Mouse (Mus musculus): ENCODE measurements at regions not wholly inside any gene's neighbourhood (a gene's known extent, or its start where the extent isn't known, plus 50 kb on each side); places are given as distances from the start of the nearest gene placed in this dataset.
A peak's percentile ranks its signal among the peaks of the same experiment; 100 is the strongest.

GRCm38 (mm10) chr3:52676886-52677670 is 340.0 kb downstream of the Cog6 start:
- WGBS (ENCODE audit: insufficient replicate concordance) = 63% methylated on average over 14 of the region's 14 CpGs
- Histone ChIP-seq H3K4me1 (replicated peaks; ENCODE audit: control insufficient read depth in 2 of 2, insufficient read depth in 2 of 2, low read length in 1 of 2) (no peaks in the 10 kb centered on the region), H3K27me3 (ENCODE audit: control insufficient read depth, insufficient read depth, low read length) (no peaks in the 10 kb centered on the region), H3K4me2 (ENCODE audit: low read depth) (no peak overlapping the region), H3K27ac (no peak overlapping the region), H3K4me3 (ENCODE audit: insufficient read depth in 1 of 2, low read depth in 2 of 2, low read length in 2 of 2) (no peak overlapping the region), H3K36me3 (replicated peaks; ENCODE audit: control insufficient read depth, insufficient read depth, low read depth) (no peaks in the 10 kb centered on the region), H3K9ac (replicated peaks) (no peak overlapping the region), H3K9me3 (ENCODE audit: control insufficient read depth, low read length) (no peaks in the 10 kb centered on the region)
- TF ChIP-seq CTCF (IDR thresholded peaks at IDR 0.05; ENCODE audit: low read depth) = no peak
- no peak for TF ChIP-seq EP300 (IDR thresholded peaks at IDR 0.05; ENCODE audit: low read depth)
- no peak for ATAC-seq (ENCODE audit: insufficient read depth)
- DNase-seq (ENCODE audit: low read depth in 3 of 3, low spot score in 3 of 3) = no peak

- no peak for ATAC-seq (ENCODE audit: insufficient read depth)
- Histone ChIP-seq H3K9me3 (ENCODE audit: control insufficient read depth, low read length) (no peaks in the 10 kb centered on the region), H3K27ac (no peak overlapping the region), H3K9ac (replicated peaks) (no peak overlapping the region), H3K36me3 (replicated peaks; ENCODE audit: control insufficient read depth, insufficient read depth, low read depth) (no peaks in the 10 kb centered on the region), H3K4me1 (replicated peaks; ENCODE audit: control insufficient read depth in 2 of 2, insufficient read depth in 2 of 2, low read length in 1 of 2) (no peaks in the 10 kb centered on the region), H3K4me3 (ENCODE audit: insufficient read depth in 1 of 2, low read depth in 2 of 2, low read length in 2 of 2) (no peak overlapping the region), H3K4me2 (ENCODE audit: low read depth) (no peak overlapping the region), H3K27me3 (ENCODE audit: control insufficient read depth, insufficient read depth, low read length) (no peaks in the 10 kb centered on the region)
- TF ChIP-seq EP300 (IDR thresholded peaks at IDR 0.05; ENCODE audit: low read depth) (no peak), CTCF (IDR thresholded peaks at IDR 0.05; ENCODE audit: low read depth) (no peak)
- DNase-seq (ENCODE audit: low read depth in 3 of 3, low spot score in 3 of 3) = no peak
- WGBS (ENCODE audit: insufficient replicate concordance) = 66% methylated on average over 8 of the region's 8 CpGs
Measured at GRCm38 (mm10) chr3:52670628-52671028, 346.4 kb downstream of the Cog6 start.

- no peak for ATAC-seq (ENCODE audit: insufficient read depth)
Measured at GRCm38 (mm10) chr3:52663161-52663602, 353.9 kb downstream of the Cog6 start.

GRCm38 (mm10) chr3:52662164-52662908 is 354.7 kb downstream of the Cog6 start:
- H3K4me3 ChIP-seq (ENCODE audit: insufficient read depth in 1 of 2, low read depth in 2 of 2, low read length in 2 of 2) = no peak overlapping the region
- 68% methylated on average over 15 of the region's 15 CpGs for WGBS (ENCODE audit: insufficient replicate concordance)
- no peaks in the 10 kb centered on the region for H3K27me3 ChIP-seq (ENCODE audit: control insufficient read depth, insufficient read depth, low read length)
- no peak overlapping the region for H3K9ac ChIP-seq (replicated peaks)
- no peak overlapping the region for H3K27ac ChIP-seq
- no peaks in the 10 kb centered on the region for H3K9me3 ChIP-seq (ENCODE audit: control insufficient read depth, low read length)
- ATAC-seq (ENCODE audit: insufficient read depth) = no peak
- TF ChIP-seq EP300 (IDR thresholded peaks at IDR 0.05; ENCODE audit: low read depth) (no peak), CTCF (IDR thresholded peaks at IDR 0.05; ENCODE audit: low read depth) (no peak)
- no peak for DNase-seq (ENCODE audit: low read depth in 3 of 3, low spot score in 3 of 3)
- H3K4me1 ChIP-seq (replicated peaks; ENCODE audit: control insufficient read depth in 2 of 2, insufficient read depth in 2 of 2, low read length in 1 of 2) = no peaks in the 10 kb centered on the region
- H3K4me2 ChIP-seq (ENCODE audit: low read depth) = no peak overlapping the region
- H3K36me3 ChIP-seq (replicated peaks; ENCODE audit: control insufficient read depth, insufficient read depth, low read depth) = no peaks in the 10 kb centered on the region

More at GRCm38 (mm10) chr3:52663161-52663602, 353.9 kb downstream of the Cog6 start:
- Histone ChIP-seq H3K4me1 (replicated peaks; ENCODE audit: control insufficient read depth in 2 of 2, insufficient read depth in 2 of 2, low read length in 1 of 2) (no peaks in the 10 kb centered on the region), H3K27me3 (ENCODE audit: control insufficient read depth, insufficient read depth, low read length) (no peaks in the 10 kb centered on the region), H3K4me2 (ENCODE audit: low read depth) (no peak overlapping the region), H3K4me3 (ENCODE audit: insufficient read depth in 1 of 2, low read depth in 2 of 2, low read length in 2 of 2) (no peak overlapping the region), H3K9me3 (ENCODE audit: control insufficient read depth, low read length) (no peaks in the 10 kb centered on the region), H3K36me3 (replicated peaks; ENCODE audit: control insufficient read depth, insufficient read depth, low read depth) (no peaks in the 10 kb centered on the region), H3K27ac (no peak overlapping the region), H3K9ac (replicated peaks) (no peak overlapping the region)
- 58% methylated on average over 5 of the region's 5 CpGs for WGBS (ENCODE audit: insufficient replicate concordance)
- no peak for DNase-seq (ENCODE audit: low read depth in 3 of 3, low spot score in 3 of 3)
- no peak for TF ChIP-seq CTCF (IDR thresholded peaks at IDR 0.05; ENCODE audit: low read depth)
- no peak for TF ChIP-seq EP300 (IDR thresholded peaks at IDR 0.05; ENCODE audit: low read depth)

GRCm38 (mm10) chr3:52653006-52653405 is 364.0 kb downstream of the Cog6 start:
- Histone ChIP-seq H3K27me3 (ENCODE audit: control insufficient read depth, insufficient read depth, low read length) (no peaks in the 10 kb centered on the region), H3K27ac (no peak overlapping the region), H3K4me3 (ENCODE audit: insufficient read depth in 1 of 2, low read depth in 2 of 2, low read length in 2 of 2) (no peak overlapping the region), H3K4me2 (ENCODE audit: low read depth) (no peak overlapping the region), H3K36me3 (replicated peaks; ENCODE audit: control insufficient read depth, insufficient read depth, low read depth) (no peaks in the 10 kb centered on the region), H3K9me3 (ENCODE audit: control insufficient read depth, low read length) (no peaks in the 10 kb centered on the region), H3K9ac (replicated peaks) (no peak overlapping the region), H3K4me1 (replicated peaks; ENCODE audit: control insufficient read depth in 2 of 2, insufficient read depth in 2 of 2, low read length in 1 of 2) (peaks cover 0 to 3% of the 10 kb centered on the region in 2 experiments; a peak in 2 of 4 replicates)
- DNase-seq (ENCODE audit: low read depth in 3 of 3, low spot score in 3 of 3) = peak in 2 of 3 experiments; percentile 7 to 9
- TF ChIP-seq CTCF (IDR thresholded peaks at IDR 0.05; ENCODE audit: low read depth) (no peak), EP300 (IDR thresholded peaks at IDR 0.05; ENCODE audit: low read depth) (no peak)
- 35% methylated on average over 5 of the region's 5 CpGs for WGBS (ENCODE audit: insufficient replicate concordance)
- ATAC-seq (ENCODE audit: insufficient read depth) = no peak
